Mouse (Mus musculus) myocyte (in vitro differentiated cells): ENCODE measurements at regions not wholly inside any gene's neighbourhood (a gene's known extent, or its start where the extent isn't known, plus 50 kb on each side); places are given as distances from the start of the nearest gene placed in this dataset.

Experiments used
- H3K27me3 ChIP-seq: one replicate; pipeline ENCODE4 v1.6.1; 2011; ENCODE audit not compliant: control insufficient read depth, insufficient read depth, insufficient read length
- H3K36me3 ChIP-seq: one replicate; pipeline ENCODE4 v1.6.1; 2011; ENCODE audit not compliant: control insufficient read depth, insufficient read depth
- H3K4me2 ChIP-seq: one replicate; pipeline ENCODE4 v1.6.1; 2011; ENCODE audit warnings: low read depth, control low read depth
- H3K4me3 ChIP-seq: one replicate; pipeline ENCODE4 v1.5.1; 2011; ENCODE audit warnings: mild to moderate bottlenecking, control low read depth, moderate library complexity
- H3K79me2 ChIP-seq: one replicate; pipeline ENCODE4 v1.6.1; 2011; ENCODE audit not compliant: control insufficient read depth, insufficient read depth
- H3ac ChIP-seq: one replicate; pipeline ENCODE4 v1.6.1; 2011; ENCODE audit not compliant: control insufficient read depth, insufficient read length
- CEBPB ChIP-seq: IDR thresholded peaks from 2 replicates; pipeline ENCODE4 v1.6.1; 2011; ENCODE audit warnings: mild to moderate bottlenecking, moderate library complexity; ENCODE audit not compliant: poor library complexity, insufficient read depth, severe bottlenecking
- E2F4 ChIP-seq: IDR thresholded peaks from one replicate; pipeline ENCODE4 v1.6.1; 2011; ENCODE audit warnings: mild to moderate bottlenecking, control low read depth, moderate library complexity; ENCODE audit not compliant: insufficient read depth
- MAX ChIP-seq: IDR thresholded peaks from one replicate; pipeline ENCODE4 v1.6.1; 2011; ENCODE audit warnings: low read depth, mild to moderate bottlenecking, control low read depth
- MYOD1 ChIP-seq, 3 experiments: IDR thresholded peaks; one replicate each; pipeline ENCODE4 v1.6.1; 2011; ENCODE audit warnings: control low read depth in 2 of 3, low read depth in 2 of 3, mild to moderate bottlenecking in 2 of 3, moderate library complexity in 1 of 3; ENCODE audit not compliant: insufficient read length in 2 of 3, control insufficient read depth in 1 of 3
- MYOG ChIP-seq, 3 experiments: IDR thresholded peaks; one replicate each; pipeline ENCODE4 v1.6.1; 2011; ENCODE audit warnings: control low read depth in 2 of 3, low read depth in 2 of 3, mild to moderate bottlenecking in 2 of 3; ENCODE audit not compliant: insufficient read length in 2 of 3, control insufficient read depth in 1 of 3, insufficient read depth in 1 of 3
- POLR2A ChIP-seq: IDR thresholded peaks from one replicate; pipeline ENCODE4 v1.6.1; 2011; ENCODE audit warnings: low read depth, mild to moderate bottlenecking, control low read depth, moderate library complexity; ENCODE audit not compliant: insufficient read length
- POLR2AphosphoS2 ChIP-seq: IDR thresholded peaks from one replicate; pipeline ENCODE4 v1.6.1; 2011; ENCODE audit warnings: low read depth, control low read depth; ENCODE audit not compliant: insufficient read length
- REST ChIP-seq: IDR thresholded peaks from one replicate; pipeline ENCODE4 v1.6.1; 2011; ENCODE audit warnings: mild to moderate bottlenecking, control low read depth, moderate library complexity; ENCODE audit not compliant: insufficient read depth, insufficient read length
- SRF ChIP-seq: IDR thresholded peaks from one replicate; pipeline ENCODE4 v1.6.1; 2011; ENCODE audit warnings: low read depth; ENCODE audit not compliant: control insufficient read depth, insufficient read length
- TCF12 ChIP-seq: IDR thresholded peaks from one replicate; pipeline ENCODE4 v1.6.1; 2011; ENCODE audit warnings: mild to moderate bottlenecking, control low read depth; ENCODE audit not compliant: poor library complexity, insufficient read depth, severe bottlenecking
- TCF3 ChIP-seq: IDR thresholded peaks from one replicate; pipeline ENCODE4 v1.6.1; 2011; ENCODE audit warnings: low read depth, control low read depth; ENCODE audit not compliant: insufficient read length
- USF1 ChIP-seq: IDR thresholded peaks from one replicate; pipeline ENCODE4 v1.6.1; 2011; ENCODE audit warnings: low read depth, mild to moderate bottlenecking, control low read depth, moderate library complexity

DNA sequence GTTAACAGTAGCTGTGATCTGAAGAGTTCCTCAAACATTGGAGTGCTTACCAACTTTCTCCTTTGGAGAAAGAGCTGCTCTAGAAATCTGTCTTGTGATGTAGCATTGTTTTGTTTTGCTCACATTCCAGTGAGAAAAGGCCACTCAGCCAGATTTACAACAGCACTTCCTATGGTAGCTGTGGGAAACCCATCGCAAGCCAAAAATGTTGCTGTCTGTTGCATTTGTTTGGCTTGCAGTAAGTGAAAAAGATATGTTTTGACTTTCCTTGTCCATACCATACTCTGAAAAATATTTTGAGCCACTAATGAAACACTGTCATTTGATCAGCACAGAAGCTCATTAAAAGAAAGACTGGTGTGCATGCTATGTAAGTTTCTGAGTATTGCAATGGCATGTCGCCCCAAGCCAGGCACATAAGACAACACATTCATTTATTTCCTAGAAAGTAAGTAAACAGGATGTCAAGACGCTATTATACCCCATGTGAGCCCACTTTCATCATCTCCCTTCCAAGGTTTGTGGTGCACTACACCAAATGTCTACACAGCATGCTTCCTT is 66.2 kb downstream of the Car2 start:
- Histone ChIP-seq H3K4me3 (no peak overlapping the region), H3K79me2 (no peaks in the 10 kb centered on the region), H3ac (no peak overlapping the region), H3K27me3 (no peaks in the 10 kb centered on the region), H3K4me2 (no peak overlapping the region), H3K36me3 (no peaks in the 10 kb centered on the region)
- TF ChIP-seq TCF12 (no peak), E2F4 (no peak), USF1 (no peak), SRF (no peak), POLR2A (no peak), TCF3 (no peak), MAX (no peak), MYOG (IDR thresholded peaks at IDR 0.05; ENCODE audit: control insufficient read depth in 1 of 3, insufficient read depth in 1 of 3, insufficient read length in 2 of 3, low read depth in 2 of 3) (no peak), CEBPB (no peak)

DNA sequence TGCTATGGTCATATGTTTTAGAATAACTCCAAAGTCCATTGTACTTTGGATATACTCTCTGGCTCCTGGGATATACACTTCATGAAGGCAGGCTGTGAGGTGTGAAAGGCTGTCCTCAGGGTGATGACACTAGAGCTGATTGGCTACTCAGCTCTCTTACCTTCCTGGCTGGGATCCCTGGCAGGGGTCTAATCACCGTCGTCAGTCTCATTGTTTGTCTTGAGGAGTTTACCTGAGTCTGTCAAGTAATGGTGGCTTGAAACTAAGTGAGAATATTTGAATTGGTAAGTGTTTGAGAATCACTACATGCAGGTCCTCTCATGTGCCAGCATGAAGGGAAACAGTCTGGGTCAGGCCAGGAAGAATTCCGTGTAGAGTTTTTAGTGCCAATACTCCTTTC is 66.9 kb downstream of the Car2 start:
- no peak overlapping the region for H3K4me2 ChIP-seq
- H3K79me2 ChIP-seq: no peaks in the 10 kb centered on the region
- H3K4me3 ChIP-seq: no peak overlapping the region
- TF ChIP-seq MAX (no peak), MYOG (IDR thresholded peaks at IDR 0.05; ENCODE audit: control insufficient read depth in 1 of 3, insufficient read depth in 1 of 3, insufficient read length in 2 of 3, low read depth in 2 of 3) (no peak), TCF12 (no peak), MYOD1 (IDR thresholded peaks at IDR 0.05; ENCODE audit: control insufficient read depth in 1 of 3, insufficient read length in 2 of 3, low read depth in 2 of 3) (no peak), E2F4 (no peak), SRF (no peak), USF1 (no peak), POLR2AphosphoS2 (no peak), CEBPB (no peak), TCF3 (no peak), POLR2A (no peak)
- H3K27me3 ChIP-seq: no peaks in the 10 kb centered on the region
- H3ac ChIP-seq: no peak overlapping the region
- no peaks in the 10 kb centered on the region for H3K36me3 ChIP-seq

GRCm38 (mm10) chr3:14957481-14957880 is 71.4 kb downstream of the Car2 start:
- no peak overlapping the region for H3K4me3 ChIP-seq
- H3K4me2 ChIP-seq: no peak overlapping the region
- TF ChIP-seq CEBPB (no peak), MYOD1 (IDR thresholded peaks at IDR 0.05; ENCODE audit: control insufficient read depth in 1 of 3, insufficient read length in 2 of 3, low read depth in 2 of 3) (no peak), MAX (no peak), SRF (no peak), MYOG (IDR thresholded peaks at IDR 0.05; ENCODE audit: control insufficient read depth in 1 of 3, insufficient read depth in 1 of 3, insufficient read length in 2 of 3, low read depth in 2 of 3) (no peak), TCF3 (no peak), TCF12 (no peak), REST (no peak), POLR2A (no peak), E2F4 (no peak), POLR2AphosphoS2 (no peak), USF1 (no peak)

DNA sequence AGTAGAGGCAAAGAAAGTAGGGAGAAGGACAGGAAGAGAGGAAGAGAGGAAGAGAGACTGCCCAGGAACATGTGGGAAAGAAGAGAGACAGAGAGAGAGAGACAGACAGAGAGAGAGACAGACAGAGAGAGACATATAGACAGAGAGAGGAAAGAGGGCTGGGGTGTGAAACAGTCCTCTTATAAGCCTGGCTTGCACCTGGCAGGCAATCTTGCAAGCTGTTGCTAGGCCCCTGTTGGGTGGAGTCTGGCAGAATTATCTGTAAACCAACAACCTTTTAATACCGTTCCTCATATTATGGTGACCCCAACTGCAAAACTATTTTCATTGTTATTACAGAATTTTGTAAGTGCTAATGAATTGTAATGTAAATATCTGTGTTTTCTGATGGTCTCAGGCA is 72.2 kb downstream of the Car2 start:
- no peak for TF ChIP-seq REST
- TF ChIP-seq SRF: no peak
- no peak for TF ChIP-seq POLR2AphosphoS2
- TF ChIP-seq TCF3: no peak
- TF ChIP-seq TCF12: no peak
- TF ChIP-seq MYOD1 (IDR thresholded peaks at IDR 0.05; ENCODE audit: control insufficient read depth in 1 of 3, insufficient read length in 2 of 3, low read depth in 2 of 3): no peak
- TF ChIP-seq MAX: no peak
- no peak for TF ChIP-seq MYOG (IDR thresholded peaks at IDR 0.05; ENCODE audit: control insufficient read depth in 1 of 3, insufficient read depth in 1 of 3, insufficient read length in 2 of 3, low read depth in 2 of 3)
- TF ChIP-seq CEBPB: no peak
- TF ChIP-seq POLR2A: no peak
- no peak for TF ChIP-seq E2F4
- TF ChIP-seq USF1: no peak
- no peaks in the 10 kb centered on the region for H3K36me3 ChIP-seq

More at GRCm38 (mm10) chr3:14957481-14957880, 71.4 kb downstream of the Car2 start:
- Histone ChIP-seq H3K36me3 (no peaks in the 10 kb centered on the region), H3K27me3 (no peaks in the 10 kb centered on the region), H3ac (no peak overlapping the region), H3K79me2 (no peaks in the 10 kb centered on the region)

More for the DNA sequence above, 72.2 kb downstream of the Car2 start:
- no peaks in the 10 kb centered on the region for H3K79me2 ChIP-seq
- no peaks in the 10 kb centered on the region for H3K27me3 ChIP-seq
- no peak overlapping the region for H3K4me3 ChIP-seq
- H3K4me2 ChIP-seq: no peak overlapping the region
- no peak overlapping the region for H3ac ChIP-seq
